Mouse (Mus musculus): ENCODE measurements at regions not wholly inside any gene's neighbourhood (a gene's known extent, or its start where the extent isn't known, plus 50 kb on each side); places are given as distances from the start of the nearest gene placed in this dataset.

DNA sequence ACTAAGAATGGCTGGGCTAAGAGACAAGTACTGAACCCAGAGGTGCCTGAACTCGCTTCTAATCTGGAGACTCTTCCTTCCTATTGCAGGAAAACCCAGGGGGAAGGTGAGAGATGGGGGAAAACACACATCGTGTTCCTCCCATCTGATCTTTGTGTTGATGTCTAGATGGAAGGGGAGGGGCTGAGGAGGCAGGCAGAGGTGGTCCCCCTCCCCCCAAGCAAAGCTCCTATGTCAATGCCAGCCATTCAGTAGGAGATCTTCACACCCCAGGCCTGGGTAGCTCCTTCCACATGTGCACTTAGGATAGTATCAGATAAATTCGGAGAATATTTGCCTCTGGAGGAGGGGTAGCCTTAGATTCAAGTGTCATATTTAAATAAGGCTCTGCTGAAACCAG, 118.0 kb upstream of the Ralgapa2 start:
- Histone ChIP-seq H3K36me3 (no peaks in the 10 kb centered on the region), H3K9ac (no peak overlapping the region), H3K9me3 (no peaks in the 10 kb centered on the region), H3K27me3 (peaks cover 29% of the 10 kb centered on the region), H3K27ac (replicated peaks) (no peak overlapping the region), H3K4me3 (no peak overlapping the region), H3K4me1 (replicated peaks) (no peaks in the 10 kb centered on the region), H3K4me2 (no peak overlapping the region)
- 75% methylated on average over 3 of the region's 3 CpGs for WGBS
- ATAC-seq (ENCODE audit: low FRiP score, low read depth): no peak

- H3K27me3 ChIP-seq: peaks cover 33% of the 10 kb centered on the region
- H3K36me3 ChIP-seq: no peaks in the 10 kb centered on the region
- WGBS: 66% methylated on average over 5 of the region's 5 CpGs
- no peak overlapping the region for H3K27ac ChIP-seq (replicated peaks)
- no peak for ATAC-seq (ENCODE audit: low FRiP score, low read depth)
- H3K4me2 ChIP-seq: no peak overlapping the region
- H3K9ac ChIP-seq: no peak overlapping the region
- no peaks in the 10 kb centered on the region for H3K4me1 ChIP-seq (replicated peaks)
- no peak overlapping the region for H3K4me3 ChIP-seq
- H3K9me3 ChIP-seq: no peaks in the 10 kb centered on the region
Observed at GRCm38 (mm10) chr2:146631098-146631497, 119.0 kb upstream of the Ralgapa2 start.

GRCm38 (mm10) chr2:146633329-146634070, 121.4 kb upstream of the Ralgapa2 start:
- 48% methylated on average over 16 of the region's 16 CpGs for WGBS
- H3K9ac ChIP-seq: no peak overlapping the region
- no peak overlapping the region for H3K4me2 ChIP-seq
- H3K4me1 ChIP-seq (replicated peaks): no peaks in the 10 kb centered on the region
- H3K27ac ChIP-seq (replicated peaks): no peak overlapping the region
- H3K9me3 ChIP-seq: no peaks in the 10 kb centered on the region
- no peak overlapping the region for H3K4me3 ChIP-seq
- H3K27me3 ChIP-seq: peaks cover 29% of the 10 kb centered on the region
- peak; percentile 86 for ATAC-seq (ENCODE audit: low FRiP score, low read depth)
- no peaks in the 10 kb centered on the region for H3K36me3 ChIP-seq

GRCm38 (mm10) chr2:146637573-146637972, 125.4 kb upstream of the Ralgapa2 start:
- no peaks in the 10 kb centered on the region for H3K9me3 ChIP-seq
- H3K4me2 ChIP-seq: no peak overlapping the region
- WGBS: 59% methylated on average over 5 of the region's 5 CpGs
- ATAC-seq (ENCODE audit: low FRiP score, low read depth): no peak
- no peaks in the 10 kb centered on the region for H3K4me1 ChIP-seq (replicated peaks)
- no peaks in the 10 kb centered on the region for H3K36me3 ChIP-seq
- no peak overlapping the region for H3K9ac ChIP-seq
- no peak overlapping the region for H3K27ac ChIP-seq (replicated peaks)
- no peak overlapping the region for H3K4me3 ChIP-seq
- H3K27me3 ChIP-seq: peaks cover 16% of the 10 kb centered on the region; the same call in 1 of the 2 replicates

DNA sequence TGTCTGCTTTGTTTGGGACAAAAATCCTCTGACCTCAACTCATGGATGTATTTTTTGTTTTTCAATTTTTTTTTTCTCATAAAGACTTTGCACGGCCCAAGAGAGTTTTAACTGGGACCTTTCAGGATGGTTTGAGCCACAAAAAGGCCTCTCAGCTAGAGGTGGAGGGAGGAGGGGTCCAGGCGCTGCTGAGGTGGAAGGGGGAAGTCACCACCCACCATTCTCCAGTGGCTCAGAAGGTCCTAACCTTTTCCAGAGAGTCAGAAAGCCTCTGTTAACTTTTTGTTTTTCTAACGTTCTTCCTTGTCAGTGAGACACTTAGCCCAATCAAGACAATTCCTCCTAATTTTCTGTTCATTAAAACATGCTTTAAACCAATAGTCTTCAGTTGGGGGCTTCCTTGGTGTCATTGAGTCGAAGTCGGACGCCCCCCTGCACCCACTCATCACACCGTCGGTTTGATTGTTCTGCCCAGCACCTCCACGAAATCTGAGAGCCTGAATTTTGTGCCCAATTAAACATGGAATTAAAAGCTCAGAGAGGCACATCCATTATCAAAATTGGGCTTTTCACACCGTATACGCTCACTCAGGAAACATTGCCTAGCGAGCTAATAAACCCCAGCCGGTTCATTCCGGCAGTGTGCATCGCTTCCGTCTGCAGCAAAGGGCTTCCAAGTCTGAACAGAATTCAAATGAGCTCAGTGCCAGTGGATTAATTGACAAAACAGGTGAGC, 134.3 kb upstream of the Ralgapa2 start:
- H3K4me1 ChIP-seq (replicated peaks): peaks cover 14% of the 10 kb centered on the region
- H3K36me3 ChIP-seq: no peaks in the 10 kb centered on the region
- peak overlapping the region; percentile 45 for H3K4me2 ChIP-seq
- peak; percentile 88 for ATAC-seq (ENCODE audit: low FRiP score, low read depth)
- no peak overlapping the region for H3K9ac ChIP-seq
- 0 out of 2 replicates have a peak overlapping the region, but pooled peaks have one; percentile 13 for H3K4me3 ChIP-seq
- WGBS: 12% methylated on average over 16 of the region's 16 CpGs
- no peak overlapping the region for H3K27ac ChIP-seq (replicated peaks)
- no peaks in the 10 kb centered on the region for H3K27me3 ChIP-seq
- no peaks in the 10 kb centered on the region for H3K9me3 ChIP-seq

GRCm38 (mm10) chr2:146646973-146647282, 134.8 kb upstream of the Ralgapa2 start:
- no peaks in the 10 kb centered on the region for H3K9me3 ChIP-seq
- H3K4me1 ChIP-seq (replicated peaks): peaks cover 14% of the 10 kb centered on the region
- H3K4me3 ChIP-seq: no peak overlapping the region
- peak; percentile 48; the same call in 1 of the 2 replicates for ATAC-seq (ENCODE audit: low FRiP score, low read depth)
- no peaks in the 10 kb centered on the region for H3K36me3 ChIP-seq
- 82% methylated on average over 2 of the region's 2 CpGs for WGBS
- H3K27ac ChIP-seq (replicated peaks): no peak overlapping the region
- no peak overlapping the region for H3K9ac ChIP-seq
- no peaks in the 10 kb centered on the region for H3K27me3 ChIP-seq
- peak overlapping the region; percentile 45 for H3K4me2 ChIP-seq

GRCm38 (mm10) chr2:146661346-146661745, 149.2 kb upstream of the Ralgapa2 start:
- no peaks in the 10 kb centered on the region for H3K9me3 ChIP-seq
- no peak overlapping the region for H3K9ac ChIP-seq
- H3K36me3 ChIP-seq: no peaks in the 10 kb centered on the region
- 50% methylated on average over 3 of the region's 3 CpGs for WGBS
- no peak for ATAC-seq (ENCODE audit: low FRiP score, low read depth)
- no peak overlapping the region for H3K4me2 ChIP-seq
- no peaks in the 10 kb centered on the region for H3K4me1 ChIP-seq (replicated peaks)
- no peak overlapping the region for H3K27ac ChIP-seq (replicated peaks)
- no peaks in the 10 kb centered on the region for H3K27me3 ChIP-seq
- H3K4me3 ChIP-seq: no peak overlapping the region

- no peaks in the 10 kb centered on the region for H3K4me1 ChIP-seq (replicated peaks)
- H3K36me3 ChIP-seq: no peaks in the 10 kb centered on the region
- no peaks in the 10 kb centered on the region for H3K27me3 ChIP-seq
- H3K4me2 ChIP-seq: no peak overlapping the region
- no peak overlapping the region for H3K9ac ChIP-seq
- WGBS: 55% methylated on average over 2 of the region's 2 CpGs
- no peak overlapping the region for H3K27ac ChIP-seq (replicated peaks)
- H3K9me3 ChIP-seq: no peaks in the 10 kb centered on the region
- H3K4me3 ChIP-seq: no peak overlapping the region
- no peak for ATAC-seq (ENCODE audit: low FRiP score, low read depth)
Observed at GRCm38 (mm10) chr2:146672761-146673160, 160.6 kb upstream of the Ralgapa2 start.

DNA sequence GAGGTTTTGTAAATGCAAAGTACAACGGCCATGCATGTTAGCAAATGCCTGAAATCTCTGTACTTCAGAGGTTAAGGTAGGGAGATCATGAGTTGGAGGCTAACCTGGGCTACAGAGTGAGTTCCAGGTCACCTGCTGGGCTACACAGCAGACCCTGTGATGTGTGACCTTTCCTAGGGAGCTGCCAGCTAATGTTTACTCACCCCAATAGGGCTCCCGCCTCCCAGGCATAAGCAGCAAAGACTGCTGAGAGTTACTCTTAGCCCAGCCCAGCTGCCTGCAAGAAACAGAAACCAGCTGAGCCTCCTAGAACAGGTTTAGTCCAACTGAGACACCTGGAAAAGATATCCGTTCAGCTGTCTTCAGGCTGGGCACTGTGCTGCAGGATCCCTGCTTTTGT, 169.8 kb upstream of the Ralgapa2 start:
- H3K4me3 ChIP-seq: no peak overlapping the region
- H3K36me3 ChIP-seq: no peaks in the 10 kb centered on the region
- H3K27ac ChIP-seq (replicated peaks): no peak overlapping the region
- H3K9me3 ChIP-seq: no peaks in the 10 kb centered on the region
- H3K4me1 ChIP-seq (replicated peaks): no peaks in the 10 kb centered on the region
- H3K4me2 ChIP-seq: no peak overlapping the region
- ATAC-seq (ENCODE audit: low FRiP score, low read depth): no peak
- no peak overlapping the region for H3K9ac ChIP-seq
- WGBS: 85% methylated on average over 3 of the region's 3 CpGs
- no peaks in the 10 kb centered on the region for H3K27me3 ChIP-seq

- Histone ChIP-seq H3K4me1 (replicated peaks) (no peaks in the 10 kb centered on the region), H3K4me2 (no peak overlapping the region), H3K27me3 (no peaks in the 10 kb centered on the region), H3K9ac (no peak overlapping the region), H3K27ac (replicated peaks) (no peak overlapping the region), H3K36me3 (no peaks in the 10 kb centered on the region), H3K9me3 (no peaks in the 10 kb centered on the region), H3K4me3 (no peak overlapping the region)
- 57% methylated on average over 5 of the region's 5 CpGs for WGBS
- ATAC-seq (ENCODE audit: low FRiP score, low read depth): peak; percentile 38; the same call in 1 of the 2 replicates
Observed at GRCm38 (mm10) chr2:146685854-146686507, 169.7 kb upstream of the Kiz start.

DNA sequence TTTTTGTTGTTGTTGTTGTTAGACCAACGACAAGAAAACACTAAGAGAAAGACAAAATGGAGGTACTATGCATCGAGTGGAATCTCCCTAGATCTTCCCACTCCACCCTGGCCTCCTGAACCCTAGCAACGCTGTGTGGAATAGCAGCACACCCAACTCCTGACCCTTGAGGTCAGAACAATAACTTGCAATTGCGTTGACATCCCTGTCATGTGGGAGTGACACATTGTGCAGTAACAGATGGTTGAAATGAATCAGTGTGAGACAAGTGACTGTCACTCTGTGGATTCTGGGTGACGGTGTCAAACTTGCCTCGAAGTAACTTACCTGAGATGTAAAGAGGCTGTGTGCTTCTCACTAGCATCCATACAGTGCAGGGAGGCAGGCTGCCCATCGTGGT, 167.1 kb upstream of the Kiz start:
- Histone ChIP-seq H3K4me2 (no peak overlapping the region), H3K36me3 (no peaks in the 10 kb centered on the region), H3K4me3 (no peak overlapping the region), H3K9me3 (no peaks in the 10 kb centered on the region), H3K9ac (no peak overlapping the region), H3K27ac (replicated peaks) (no peak overlapping the region), H3K4me1 (replicated peaks) (no peaks in the 10 kb centered on the region), H3K27me3 (no peaks in the 10 kb centered on the region)
- WGBS: 73% methylated on average over 7 of the region's 7 CpGs
- no peak for ATAC-seq (ENCODE audit: low FRiP score, low read depth)

- no peak for ATAC-seq (ENCODE audit: low FRiP score, low read depth)
- no peak overlapping the region; the same call in 1 of the 2 replicates for H3K27ac ChIP-seq (replicated peaks)
- no peak overlapping the region for H3K9ac ChIP-seq
- H3K27me3 ChIP-seq: no peaks in the 10 kb centered on the region
- peaks cover 5% of the 10 kb centered on the region for H3K4me1 ChIP-seq (replicated peaks)
- WGBS: 40% methylated on average over 2 of the region's 2 CpGs
- no peak overlapping the region for H3K4me3 ChIP-seq
- no peaks in the 10 kb centered on the region for H3K9me3 ChIP-seq
- no peaks in the 10 kb centered on the region for H3K36me3 ChIP-seq
- H3K4me2 ChIP-seq: peak overlapping the region; percentile 33; the same call in 1 of the 2 replicates
Observed at GRCm38 (mm10) chr2:146693484-146693883, 162.2 kb upstream of the Kiz start.
